Mouse (Mus musculus) ES-E14 (cell line): Measurements from ENCODE around the gene Kank1.

Source experiments
- HCFC1 ChIP-seq: IDR thresholded peaks from 2 replicates; pipeline ENCODE4 v1.6.1; 2012; ENCODE audit warnings: low read length, inconsistent platforms, borderline replicate concordance; ENCODE audit not compliant: insufficient read depth
- MAFK ChIP-seq: IDR thresholded peaks from 2 replicates; pipeline ENCODE4 v1.6.1; 2014; ENCODE audit warnings: mild to moderate bottlenecking, low read depth, low read length, inconsistent platforms; ENCODE audit not compliant: insufficient read depth
- ZNF384 ChIP-seq: IDR thresholded peaks from 2 replicates; pipeline ENCODE4 v1.6.1; 2012; ENCODE audit warnings: low read depth, low read length, inconsistent platforms

DNA sequence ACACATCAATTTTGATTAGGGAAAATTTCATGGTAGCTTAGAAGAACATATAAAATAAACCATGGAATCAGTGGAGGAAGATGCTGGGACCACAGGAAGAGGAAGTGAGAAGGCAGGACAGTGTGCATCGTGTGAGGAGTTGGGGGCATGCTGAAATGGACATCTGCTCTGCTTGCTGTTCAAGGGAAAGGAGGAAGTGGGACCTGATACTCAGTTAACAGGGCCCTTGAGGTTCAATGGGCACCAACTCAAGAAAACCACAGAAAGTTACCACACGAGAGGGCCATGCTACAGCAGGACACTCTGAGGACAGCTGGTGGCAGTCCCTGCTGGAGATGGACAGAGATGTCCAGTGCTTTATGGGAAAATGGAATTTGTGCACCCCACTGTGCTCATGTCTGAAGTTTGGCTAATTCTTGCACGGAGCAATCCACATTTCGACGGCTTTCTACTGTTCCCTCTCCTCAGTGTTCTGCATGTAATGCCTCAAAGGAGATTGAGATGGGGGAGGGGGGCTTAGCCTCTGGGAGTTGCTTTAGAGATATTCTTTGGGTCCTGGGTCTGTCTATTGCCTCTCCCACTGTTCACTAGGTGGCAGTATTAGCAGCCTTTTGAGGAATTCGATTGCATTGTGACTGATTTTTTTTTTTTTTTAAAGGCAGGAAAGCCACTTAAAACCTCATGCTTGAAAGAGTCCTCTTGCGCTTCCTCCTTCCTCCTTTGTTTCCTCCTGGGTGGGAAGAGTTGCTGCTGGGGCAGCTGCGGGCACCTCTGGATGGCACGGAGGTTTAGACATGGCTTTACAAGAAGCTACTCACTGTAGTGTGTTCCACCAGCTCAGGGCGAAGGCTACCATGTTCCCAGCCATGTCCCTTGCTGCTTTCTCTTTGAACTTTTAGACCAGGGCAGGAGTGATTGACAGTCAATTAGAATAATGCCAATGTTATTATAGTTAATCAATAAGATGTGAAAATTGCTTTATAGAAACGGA lies 104.2 kb downstream of the Kank1 start:
- TF ChIP-seq MAFK, result no peak
- peak; percentile 95 for TF ChIP-seq ZNF384
- TF ChIP-seq HCFC1, result no peak
